Comparison of ENCODE assay signal across 25 mouse cellular contexts in genomic region chr19:47678675-47679074, GRCm38 (mm10). TPM values are rescaled to one million over a fixed set of nuclear protein-coding genes. Genes with fewer than 3 reads are reported as not detected.
DNase-seq lines count a peak whose midpoint lies in the region; ATAC-seq lines count a peak whose summit lies in the region.
"Had no signal": no experiment of that assay in that cellular context is flagged by ENCODE, and none has a peak within 500 bp of the region (broad histone marks: within the 10 kb centered on the region; RNA-seq: fewer than 3 reads in every experiment).

No protein-coding gene starts in this region.

- H3K4me3 ChIP-seq in hindbrain, embryonic 12.5 days, result no peak overlapping the region
- H3K4me3 ChIP-seq: heart, adult 2 months; kidney, embryonic 15.5 days; limb, embryonic 12.5 days; liver, embryonic 12.5 days; lung, embryonic 15.5 days; midbrain, embryonic 10.5 days had no signal

- 87% methylated on average over 12 of the region's 12 CpGs for WGBS in hindbrain, embryonic 12.5 days

- no peaks in the 10 kb centered on the region for H3K9me3 ChIP-seq in hindbrain, embryonic 12.5 days (replicated peaks)
- H3K9me3 ChIP-seq: G1E; kidney, embryonic 15.5 days; limb, embryonic 12.5 days; liver, embryonic 12.5 days; lung, embryonic 15.5 days; midbrain, embryonic 10.5 days had no signal

- H3K4me2 ChIP-seq in hindbrain, embryonic 12.5 days (replicated peaks), result no peak overlapping the region
- H3K4me2 ChIP-seq: kidney, embryonic 15.5 days; limb, embryonic 12.5 days; liver, embryonic 12.5 days; lung, embryonic 15.5 days had no signal

- H3K4me1 ChIP-seq in hindbrain, embryonic 12.5 days, result no peaks in the 10 kb centered on the region
- H3K4me1 ChIP-seq: liver, embryonic 12.5 days; lung, embryonic 15.5 days had no signal

- DNase-seq in layer of hippocampus, adult 11-12 months (ENCODE audit: low spot score), result peak; percentile 35
- DNase-seq in layer of hippocampus, postnatal 10 days (ENCODE audit: low spot score in 2 of 2), result no peak
- peak; percentile 57 to 75 for DNase-seq in frontal cortex, postnatal 36 days (ENCODE audit: low spot score in 2 of 2)
- DNase-seq in left cerebral cortex, adult 8-10 months (ENCODE audit: low spot score in 2 of 2), result peak; percentile 22 to 76
- DNase-seq in right cerebral cortex, postnatal 14 days, result peak; percentile 19
- DNase-seq in lung, adult 18-20 months, result no peak
- DNase-seq in cerebellum, adult 9-10 months, result no peak
- DNase-seq: cerebellum, adult 9-11 months; gastrocnemius, postnatal 10 days; heart, adult 2 months; heart, postnatal 4 days; kidney, postnatal 4 days; lung, postnatal 4 days; thymus, postnatal 25 days had no signal

- no peak overlapping the region for H3K9ac ChIP-seq in hindbrain, embryonic 12.5 days
- H3K9ac ChIP-seq: kidney, embryonic 15.5 days; limb, embryonic 12.5 days; liver, embryonic 12.5 days; lung, embryonic 15.5 days had no signal

- no peaks in the 10 kb centered on the region for H3K27me3 ChIP-seq in hindbrain, embryonic 12.5 days
- H3K27me3 ChIP-seq: kidney, embryonic 15.5 days; limb, embryonic 12.5 days; lung, embryonic 15.5 days had no signal

- ATAC-seq in hindbrain, embryonic 12.5 days (ENCODE audit: low FRiP score), result no peak
- ATAC-seq: forebrain, embryonic 14.5 days; hindbrain, postnatal 0 days; intestine, postnatal 0 days; liver, embryonic 12.5 days had no signal

- no peaks in the 10 kb centered on the region for H3K36me3 ChIP-seq in hindbrain, embryonic 12.5 days
- H3K36me3 ChIP-seq: G1E; kidney, embryonic 15.5 days; limb, embryonic 12.5 days; liver, embryonic 12.5 days; lung, embryonic 15.5 days; midbrain, embryonic 10.5 days had no signal

- no peak overlapping the region for H3K27ac ChIP-seq in hindbrain, embryonic 12.5 days
- H3K27ac ChIP-seq: heart, adult 2 months; hindbrain, postnatal 0 days; kidney, embryonic 15.5 days; limb, embryonic 12.5 days; liver, embryonic 12.5 days; lung, embryonic 15.5 days; midbrain, embryonic 10.5 days had no signal

RNA-seq across cellular contexts. Expression of gene Col17a1, which starts 13.2 kb away (rescaled TPM):
- under 1 TPM; 0.16 to 0.25 TPM for total RNA-seq in layer of hippocampus, postnatal 10 days (2021)
- under 1 TPM; 0.33 to 0.74 (median 0.47) TPM for total RNA-seq in left cerebral cortex, adult 8-10 months (2022)
- polyA plus RNA-seq in hindbrain, embryonic 12.5 days (2016; fragmentation: Nextera tagmentation; extraction: Ambion mirVana), result 0.66 and 1.2 TPM in 2 replicates
- total RNA-seq: neutrophil, adult 5-6 weeks had no signal
- polyA plus RNA-seq: G1E had no signal

RNA-seq across cellular contexts. Expression of gene Sfr1, which starts 52.8 kb away (rescaled TPM):
- 100 to 1,000 TPM; 102 to 115 TPM for total RNA-seq in layer of hippocampus, postnatal 10 days (2021)
- total RNA-seq in left cerebral cortex, adult 8-10 months (2022), result 10 to 100 TPM; 88.3 to 92.5 (median 89.9) TPM
- 249 and 263 TPM in 2 replicates for polyA plus RNA-seq in hindbrain, embryonic 12.5 days (2016; fragmentation: Nextera tagmentation; extraction: Ambion mirVana)

Comparison
In these comparisons a context has a peak if more than half of its experiments do, and no peak if none do; other contexts are left out.
1. DNase-seq: peak in layer of hippocampus, adult 11-12 months (single experiment), frontal cortex, postnatal 36 days (2 of 2), left cerebral cortex, adult 8-10 months (2 of 2) and right cerebral cortex, postnatal 14 days (single experiment); none in layer of hippocampus, postnatal 10 days (0 of 2), lung, adult 18-20 months (0 of 2) and cerebellum, adult 9-10 months (single experiment).